Mouse (Mus musculus) 3T3-L1 (cell line): ENCODE data around the gene Gm45062.
"Not testable (repeated sequence)": the region's sequence is repeated elsewhere in the genome, so short reads cannot be mapped to it uniquely, and the experiment has no call there.

ENCODE experiments used
- DNase-seq: peaks from one replicate; pipeline ENCODE4 v3.0.0-alpha.2; 2015; ENCODE audit warnings: low read depth, low spot score

Gene Gm45062

DNA sequence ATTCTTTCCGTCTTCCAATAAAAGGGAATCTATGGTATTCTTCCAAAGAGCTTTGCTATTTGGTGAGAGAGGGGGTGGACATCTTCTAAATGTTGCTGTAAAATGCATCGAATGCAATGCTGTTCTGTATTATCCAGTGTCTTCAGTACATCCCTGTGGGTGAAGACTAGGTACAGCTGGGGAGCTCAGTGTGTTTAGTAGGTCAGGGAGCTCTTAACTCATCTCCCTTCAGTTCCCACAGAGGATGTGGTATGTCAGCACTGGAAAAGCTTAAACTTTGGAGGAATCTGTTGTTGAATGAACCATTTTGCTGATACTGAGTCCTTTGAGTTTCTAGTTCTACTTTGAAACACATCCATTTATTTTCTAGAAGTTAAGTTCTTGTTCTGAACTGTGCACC, 53.3 kb downstream of the Gm45062 start:
- no peak for DNase-seq

DNA sequence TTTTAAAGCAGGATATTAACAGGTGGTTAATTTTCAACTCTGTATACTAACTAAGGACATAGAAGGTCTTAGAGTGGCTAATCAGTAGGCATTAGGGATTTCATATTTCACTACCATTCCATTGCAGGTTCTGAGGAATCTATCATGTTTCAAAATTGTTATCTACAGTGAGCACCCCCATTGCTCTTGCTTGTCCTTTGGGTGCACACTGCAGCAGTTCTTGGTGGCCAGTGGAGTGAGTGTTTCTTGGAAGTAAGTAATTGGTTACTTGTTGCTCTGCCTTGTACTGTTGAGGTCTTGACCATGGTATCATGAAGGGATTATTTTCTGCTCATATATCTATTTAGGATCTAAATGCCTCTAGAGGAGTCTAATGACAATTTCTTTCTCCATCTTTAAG, 57.0 kb downstream of the Gm45062 start:
- DNase-seq = no peak

DNA sequence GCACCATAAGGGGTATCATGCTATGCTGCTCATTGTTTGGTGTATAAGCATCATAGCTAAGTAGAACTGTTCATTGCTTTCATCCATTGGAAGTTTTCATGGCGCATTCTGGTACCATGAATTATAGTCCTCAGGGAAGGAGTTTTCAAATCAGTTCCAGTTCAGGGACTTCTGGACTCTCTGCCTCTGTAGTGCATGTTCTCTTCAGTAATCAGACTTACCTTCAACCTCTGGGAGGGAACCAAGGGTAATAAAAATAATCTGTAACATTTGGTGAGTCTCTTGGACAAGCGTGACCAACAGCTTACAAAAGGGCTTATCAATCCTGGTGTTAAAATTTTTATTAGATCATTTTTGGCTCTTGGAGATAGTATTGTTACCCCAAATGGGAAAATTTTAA, 60.3 kb downstream of the Gm45062 start:
- no peak for DNase-seq

DNA sequence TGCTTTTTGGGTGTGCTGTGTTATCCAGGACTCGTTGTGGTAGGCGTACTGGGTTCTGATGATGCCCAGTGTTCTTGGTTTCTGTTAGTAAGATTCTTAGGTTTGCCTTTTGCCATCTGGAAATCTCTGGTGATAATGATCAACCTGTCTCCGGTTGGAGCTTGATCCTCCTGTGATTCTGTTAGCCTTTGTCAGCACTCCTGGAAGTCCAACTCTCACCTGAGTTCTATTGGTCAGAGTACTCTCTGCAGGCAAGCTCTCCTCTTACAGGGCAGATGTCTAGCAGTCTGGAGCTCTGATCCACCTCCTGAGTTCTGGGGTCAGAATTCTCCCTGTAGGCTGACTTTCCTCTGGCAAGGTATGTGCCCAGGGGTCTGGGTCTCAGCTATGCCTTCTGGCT, 72.2 kb downstream of the Gm45062 start:
- DNase-seq = not testable (repeated sequence)

DNA sequence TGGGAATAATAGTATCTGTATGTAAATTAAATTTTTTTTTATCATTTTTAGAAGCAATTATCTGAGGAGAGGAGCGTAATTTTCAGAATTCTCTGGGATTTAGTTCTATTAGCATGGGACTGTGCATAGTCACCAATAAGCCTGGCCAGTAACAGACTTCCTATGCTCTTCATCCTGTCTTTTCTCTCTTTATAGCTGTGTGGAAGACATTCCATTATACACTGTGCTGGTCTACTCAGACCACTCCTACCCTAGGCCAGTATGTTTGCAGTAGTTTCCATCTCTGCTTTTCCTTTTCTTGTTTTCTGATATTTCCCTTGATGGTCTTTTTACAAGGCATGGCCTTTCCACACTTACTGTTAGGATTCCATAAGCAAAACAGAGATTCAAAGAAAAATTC, 74.1 kb downstream of the Gm45062 start:
- DNase-seq = no peak

DNA sequence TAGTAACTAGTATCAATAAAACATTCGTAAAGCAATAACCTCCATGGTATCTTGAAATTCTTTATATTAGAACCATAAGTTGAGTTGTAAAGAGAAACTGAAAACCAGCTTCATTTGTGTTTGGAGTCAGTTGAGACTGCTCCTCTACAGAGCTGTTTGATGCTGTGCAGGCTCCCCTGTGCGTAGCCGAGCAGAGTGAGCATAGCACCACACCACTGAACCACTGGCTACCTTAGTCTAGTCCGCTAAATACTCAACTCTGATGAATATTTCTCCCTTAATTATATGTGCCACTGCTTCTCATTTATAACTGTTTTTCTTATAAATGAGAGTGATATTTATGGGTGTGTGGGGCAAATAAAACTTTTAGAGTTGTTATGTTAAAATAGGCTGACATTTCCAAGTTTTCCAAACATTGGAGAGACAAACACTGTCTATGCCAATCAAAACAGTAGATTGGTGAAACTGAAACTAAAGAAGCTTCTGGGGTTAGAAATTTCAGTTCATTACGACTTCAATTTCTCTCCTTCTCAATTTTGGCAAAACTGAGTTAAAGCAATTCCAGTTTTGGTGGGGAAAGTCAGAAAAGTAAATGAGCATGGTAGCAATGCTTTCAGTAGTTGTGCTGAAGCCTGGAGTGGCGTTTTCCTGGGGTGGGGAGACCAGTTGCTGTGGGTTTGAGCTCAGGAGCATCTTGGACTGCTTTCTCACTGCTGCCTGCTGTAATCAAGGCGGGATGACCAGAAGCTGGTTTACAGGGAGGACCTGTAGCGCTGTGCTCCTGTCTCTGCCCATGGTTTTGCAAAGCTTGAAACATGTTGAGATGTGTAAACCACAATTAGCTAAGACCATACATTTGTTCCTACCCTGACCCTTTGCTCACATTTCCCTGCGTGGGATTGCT, 77.5 kb downstream of the Gm45062 start:
- no peak for DNase-seq

DNA sequence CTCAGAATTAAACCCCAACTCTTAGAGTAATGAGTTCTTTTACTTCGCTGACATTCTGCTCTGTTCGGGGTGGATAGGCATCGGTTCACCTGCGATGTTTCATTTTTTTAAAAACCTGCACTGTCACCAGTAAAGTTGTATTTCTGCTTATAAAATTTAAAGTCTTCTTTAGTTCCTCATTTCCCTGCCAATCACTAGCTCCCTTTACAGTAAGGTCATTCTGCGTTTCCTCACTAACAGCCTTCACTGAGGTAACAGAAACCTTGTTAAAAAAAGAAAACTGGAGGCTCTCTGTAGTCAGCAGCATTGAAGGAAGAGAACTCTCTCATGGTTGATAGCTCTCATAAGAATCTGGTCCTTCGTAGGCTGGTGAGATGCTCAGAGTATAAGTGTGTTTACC, 80.2 kb downstream of the Gm45062 start:
- no peak for DNase-seq

DNA sequence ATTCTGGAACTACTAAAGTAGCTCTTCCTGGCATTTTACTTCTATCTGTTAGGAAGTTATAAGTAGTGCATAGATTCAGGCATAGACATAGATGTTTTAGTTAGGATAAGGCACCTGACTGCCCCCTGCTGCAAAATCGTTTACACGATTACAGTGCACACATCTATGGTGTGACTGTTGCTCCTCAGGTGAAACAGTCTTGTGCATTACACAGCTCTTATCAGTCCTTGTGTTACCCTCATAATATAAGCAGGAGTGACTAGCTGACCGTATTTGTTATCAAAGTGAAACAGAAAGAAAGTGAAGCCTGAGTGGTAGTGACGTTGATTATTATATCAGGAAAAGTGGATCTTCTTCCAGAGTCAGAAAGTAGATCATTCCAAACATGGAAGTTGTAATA, 84.0 kb downstream of the Gm45062 start:
- no peak for DNase-seq

DNA sequence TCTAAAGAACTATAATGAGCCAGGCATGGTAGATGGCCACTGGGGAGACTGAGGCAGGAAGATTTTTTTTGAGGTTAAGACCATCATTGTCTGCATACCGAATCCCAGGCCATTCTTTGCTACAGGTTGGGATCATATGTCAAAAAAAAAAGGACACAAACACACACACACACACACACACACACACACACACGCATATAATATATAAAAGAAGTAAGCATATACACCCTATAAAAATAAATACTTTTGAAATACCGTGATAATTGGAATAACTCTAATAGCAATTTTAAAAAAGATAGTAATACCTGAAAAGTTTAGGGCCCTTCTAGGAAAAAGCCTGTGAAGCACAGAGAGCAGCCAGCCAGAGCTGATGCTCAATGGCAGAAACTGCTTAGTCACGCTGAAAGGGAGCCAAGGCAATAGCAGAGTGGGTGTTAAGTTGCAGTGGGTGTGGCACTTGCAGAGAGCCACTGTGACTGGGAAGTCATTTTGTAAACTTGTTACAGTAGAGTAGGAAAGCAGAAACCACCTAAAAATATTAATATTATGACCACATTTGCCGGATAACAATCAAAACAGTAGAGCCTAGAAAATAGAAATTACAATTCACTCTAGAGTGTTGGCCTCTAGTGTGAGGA, 86.1 kb downstream of the Gm45062 start:
- peak; percentile 99 for DNase-seq

DNA sequence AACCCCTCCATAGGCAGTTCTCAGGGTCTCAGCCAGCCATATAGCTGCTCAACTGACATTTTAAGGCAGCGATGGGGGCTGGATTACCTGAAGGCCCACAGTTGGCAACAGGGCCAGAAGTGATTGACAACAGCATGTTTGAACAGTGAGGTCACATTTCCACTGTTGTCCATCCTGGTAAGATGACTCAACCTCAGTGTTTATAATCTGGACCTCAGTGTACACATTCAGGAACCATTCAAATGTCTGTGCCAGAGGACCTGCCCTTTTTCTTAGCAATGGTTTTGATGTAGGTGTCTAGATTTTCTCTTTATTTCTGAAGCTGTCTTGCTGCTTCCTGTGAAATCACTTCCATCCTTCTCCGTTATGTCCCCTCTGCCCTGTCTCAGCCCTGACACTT, 87.9 kb downstream of the Gm45062 start:
- DNase-seq = peak; percentile 84

DNA sequence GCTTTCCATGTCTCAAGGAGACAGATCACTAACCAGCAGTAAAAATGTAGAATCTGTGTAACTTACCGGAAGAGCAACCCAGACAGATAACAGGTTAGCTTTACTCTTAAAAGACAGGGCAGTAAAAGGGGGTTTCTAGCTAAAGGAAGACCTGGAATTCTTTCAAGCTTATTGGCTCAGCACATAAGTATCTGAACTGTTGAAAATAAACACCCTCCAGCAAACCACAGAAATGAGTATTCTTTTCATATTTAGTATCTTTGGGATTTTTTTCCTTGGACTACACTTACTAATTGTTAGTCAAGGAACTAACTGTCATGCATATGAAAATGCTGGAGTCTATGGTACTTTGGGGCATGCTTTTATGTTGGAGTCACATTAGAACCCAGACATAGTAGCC, 89.1 kb downstream of the Gm45062 start:
- DNase-seq = peak; percentile 55

DNA sequence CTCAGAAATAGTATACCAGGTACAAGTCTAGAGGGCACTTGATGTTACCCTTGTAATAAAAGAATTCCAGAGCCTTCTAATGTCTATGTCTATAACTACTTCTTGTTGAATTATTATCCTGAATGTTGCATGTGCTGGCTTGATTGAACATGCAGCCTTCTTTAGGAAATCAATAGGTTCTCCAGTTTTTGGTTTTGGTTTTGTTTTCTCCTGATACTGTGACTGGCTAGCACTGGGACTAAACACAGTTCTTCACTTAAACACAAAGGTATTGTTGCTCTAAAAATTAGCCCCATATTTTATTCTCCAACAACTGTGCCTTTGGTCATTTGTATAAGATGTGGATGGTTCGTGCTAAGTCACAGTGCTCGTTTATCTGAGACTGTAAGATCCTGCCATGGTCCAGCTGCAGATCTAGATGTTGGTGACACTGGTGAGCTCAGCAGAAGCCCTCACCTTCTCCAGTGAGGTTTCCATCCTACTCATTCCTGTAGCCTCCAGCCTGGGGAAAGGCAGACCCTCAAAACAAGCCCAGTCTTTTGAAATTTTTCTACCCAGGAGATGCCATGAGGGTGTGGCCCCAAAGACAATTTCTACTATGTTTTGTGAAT, 89.9 kb downstream of the Gm45062 start:
- no peak for DNase-seq

DNA sequence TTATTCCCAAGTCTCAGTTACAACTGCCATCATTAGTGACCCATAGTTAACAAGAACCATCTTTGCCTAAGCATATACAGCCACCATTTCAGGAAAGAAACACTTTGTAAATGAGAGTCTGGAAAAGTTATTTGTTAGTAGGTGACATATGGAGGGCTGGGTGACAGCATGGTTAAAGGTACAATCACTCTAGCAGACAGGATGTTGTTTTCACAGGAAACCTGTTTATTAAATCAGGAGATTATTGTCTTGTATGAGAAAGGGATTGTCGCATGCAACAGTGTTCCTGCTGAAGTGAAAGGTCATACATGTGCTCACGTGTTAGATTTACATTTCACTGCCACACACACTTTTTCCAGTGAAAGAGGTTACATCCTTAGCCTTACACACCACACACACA, 92.3 kb downstream of the Gm45062 start:
- DNase-seq = no peak

DNA sequence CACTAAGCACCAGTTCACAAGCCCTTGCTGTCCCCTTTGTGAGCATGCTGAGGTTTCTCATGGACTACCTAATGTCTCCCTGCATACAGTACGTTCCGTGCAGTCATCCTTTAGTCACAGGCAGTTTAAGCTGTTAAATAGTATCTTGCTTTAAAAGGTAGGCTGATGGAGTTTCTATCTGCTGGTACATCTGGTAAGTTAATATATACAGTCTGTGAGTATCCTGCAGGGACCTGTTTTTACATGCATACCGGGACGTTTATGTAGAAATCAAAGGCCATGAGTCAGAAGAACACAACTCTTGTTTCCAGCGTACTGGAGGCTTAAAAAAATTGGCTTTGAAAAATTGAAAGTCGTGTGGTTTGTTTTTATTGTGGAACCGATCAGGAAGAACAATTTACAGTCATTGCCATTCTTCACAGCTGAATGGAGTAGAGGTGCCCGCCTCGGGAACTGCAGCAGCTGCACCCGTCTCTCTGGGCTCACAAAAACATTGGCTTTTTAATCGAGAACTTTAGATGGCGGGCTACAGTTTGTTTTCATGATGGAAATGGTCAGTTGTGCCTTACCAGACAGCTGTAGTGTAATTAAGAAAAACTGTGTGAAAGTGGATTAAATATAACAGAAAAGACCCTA, 93.4 kb downstream of the Gm45062 start:
- peak; percentile 74 for DNase-seq

DNA sequence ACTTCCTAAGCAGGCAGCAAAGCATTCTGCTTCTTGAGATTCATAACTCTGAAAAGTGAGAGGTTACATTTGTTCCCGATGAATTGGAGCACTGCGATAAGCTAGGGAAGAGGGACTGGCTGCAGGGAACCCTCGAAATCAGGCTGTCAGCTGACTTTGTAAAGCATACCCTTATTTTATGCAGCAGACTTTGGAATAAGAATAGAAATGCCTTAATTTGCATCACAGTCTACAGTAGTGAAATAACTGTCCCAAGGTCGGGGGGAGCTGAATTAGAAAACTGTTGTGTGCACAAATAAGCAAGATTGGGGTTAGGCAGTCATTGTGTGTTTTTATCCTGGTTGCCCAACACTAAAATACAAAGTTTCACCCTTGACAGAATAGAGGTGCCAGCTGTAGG, 94.2 kb downstream of the Gm45062 start:
- no peak for DNase-seq

DNA sequence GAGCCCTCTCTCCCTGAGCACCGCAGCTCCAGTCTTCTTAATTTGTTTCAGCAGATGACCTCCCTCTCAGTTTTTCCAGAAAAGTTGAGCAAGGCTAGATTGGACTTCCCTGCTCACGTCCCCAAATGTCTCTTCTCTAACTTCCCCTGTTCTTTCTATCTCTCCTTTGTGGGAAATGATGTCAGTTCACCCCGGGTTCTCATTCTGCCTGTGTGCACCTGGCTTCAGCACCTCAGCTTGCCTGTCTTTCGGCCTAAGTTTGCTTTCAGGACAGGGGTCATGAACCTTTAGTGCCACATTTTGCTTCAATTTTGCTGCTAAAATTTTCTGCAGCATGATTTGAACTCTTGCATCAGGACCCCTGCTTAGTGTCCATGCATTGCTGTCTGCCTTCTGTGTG, 95.6 kb downstream of the Gm45062 start:
- no peak for DNase-seq

DNA sequence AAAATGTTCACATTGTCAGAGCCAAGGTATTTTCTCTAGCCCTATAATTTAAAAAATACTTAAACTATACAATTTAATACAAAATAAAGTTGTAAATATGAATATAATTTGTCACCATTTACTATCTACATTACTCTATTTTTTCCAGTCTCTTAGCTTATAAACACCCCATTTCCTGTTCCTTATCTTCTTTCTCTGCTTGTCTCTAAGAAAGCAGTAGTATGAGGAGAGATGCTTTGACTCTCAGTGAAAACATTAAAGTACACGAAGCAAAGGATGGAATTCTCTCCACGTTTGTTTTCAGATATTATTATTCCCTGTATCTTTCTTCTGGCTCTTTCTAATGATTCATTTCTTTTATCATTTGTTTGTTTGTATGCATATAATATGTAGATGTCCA, 99.0 kb downstream of the Gm45062 start:
- no peak for DNase-seq

DNA sequence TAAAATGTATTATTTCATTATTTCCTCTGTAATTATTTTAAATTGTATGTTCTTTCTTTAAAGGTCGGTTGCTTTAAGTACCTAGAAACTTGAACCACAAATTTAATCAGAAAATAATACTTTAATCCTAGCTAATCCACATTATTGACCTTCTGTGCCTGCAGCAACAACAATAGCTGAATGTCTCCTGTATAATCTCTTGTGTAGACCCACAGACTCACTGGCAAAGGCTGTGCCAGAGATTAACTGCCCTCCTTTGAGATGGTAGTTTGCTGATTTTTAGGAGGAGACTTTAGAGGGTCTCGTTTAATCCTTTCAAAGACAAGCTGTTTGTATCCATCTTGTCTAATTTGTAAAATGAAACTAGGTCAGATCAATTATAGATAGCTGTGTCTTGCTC, 99.5 kb downstream of the Gm45062 start:
- no peak for DNase-seq

DNA sequence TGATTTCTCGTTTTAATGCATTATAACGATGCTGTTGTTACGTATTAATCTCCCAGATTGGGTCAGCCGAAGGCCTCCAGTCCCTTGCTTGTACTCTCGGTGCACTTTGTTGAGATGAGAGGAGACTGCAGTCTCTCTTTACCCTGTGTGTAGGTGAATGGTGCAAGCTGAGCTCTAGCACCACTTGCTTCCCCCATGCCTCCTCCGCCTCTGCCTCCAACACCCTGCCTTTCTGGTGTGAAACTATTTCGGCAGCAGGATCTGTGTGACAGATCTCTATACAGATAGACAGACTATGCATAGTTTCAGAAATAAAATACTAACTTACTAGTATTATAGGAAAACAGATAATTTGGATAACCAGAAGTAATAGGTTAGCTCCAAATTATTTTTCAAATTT, 101.6 kb downstream of the Gm45062 start:
- DNase-seq = no peak

DNA sequence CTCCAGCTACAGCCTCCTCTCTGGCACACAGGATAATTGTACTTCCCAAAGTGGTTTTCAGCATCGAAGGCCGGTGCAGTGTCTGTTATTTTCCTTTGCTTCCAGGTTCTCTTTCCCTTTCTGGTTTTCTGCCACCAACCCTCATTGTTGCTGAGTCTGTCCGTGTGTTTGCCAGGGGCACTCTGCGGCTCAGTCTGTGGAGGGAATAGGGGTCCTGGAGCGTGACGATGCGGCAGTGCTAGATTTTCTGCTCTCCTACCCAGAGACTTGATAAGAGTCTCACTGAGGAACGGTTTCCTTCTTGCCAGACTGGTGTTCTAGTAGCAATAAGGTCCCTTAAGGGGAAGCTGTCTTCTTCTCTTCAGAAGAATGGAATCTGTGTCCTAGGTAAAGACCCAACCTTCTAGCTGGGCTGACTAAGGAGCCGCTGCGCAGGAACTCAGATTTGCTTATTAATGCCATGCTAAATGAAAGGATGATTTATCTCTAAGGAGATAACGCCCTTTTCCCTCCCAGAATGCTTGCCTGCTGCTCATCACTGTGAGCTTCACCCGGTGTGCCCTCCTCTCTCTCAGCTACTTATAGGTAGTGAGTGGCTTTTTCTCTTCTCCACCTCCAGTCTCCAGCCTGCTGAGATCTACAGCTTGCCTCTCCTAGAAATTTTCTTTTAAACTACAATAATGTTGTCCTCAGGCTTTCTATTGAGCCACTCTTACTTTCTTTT, 104.9 kb downstream of the Gm45062 start:
- DNase-seq = no peak

DNA sequence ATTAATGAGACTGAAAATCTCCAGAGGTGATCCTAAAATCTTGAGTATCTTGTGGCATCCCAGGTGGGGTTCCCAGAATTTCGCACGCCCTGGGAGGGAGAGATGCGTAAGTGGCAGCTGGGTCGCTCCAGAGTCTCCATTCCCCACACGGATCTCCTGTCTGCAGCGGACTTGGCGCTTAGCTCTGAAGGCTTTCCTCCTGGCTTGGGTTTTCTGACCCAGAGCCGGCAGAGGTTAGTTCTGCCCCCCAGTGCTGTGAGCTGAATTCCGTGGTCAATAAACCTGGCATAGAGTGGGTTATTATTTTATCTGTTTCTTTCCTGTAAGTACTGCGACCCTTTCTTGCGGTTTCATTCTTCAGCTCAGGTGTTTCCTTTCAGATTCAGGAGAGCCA, 105.5 kb downstream of the Gm45062 start:
- no peak for DNase-seq

DNA sequence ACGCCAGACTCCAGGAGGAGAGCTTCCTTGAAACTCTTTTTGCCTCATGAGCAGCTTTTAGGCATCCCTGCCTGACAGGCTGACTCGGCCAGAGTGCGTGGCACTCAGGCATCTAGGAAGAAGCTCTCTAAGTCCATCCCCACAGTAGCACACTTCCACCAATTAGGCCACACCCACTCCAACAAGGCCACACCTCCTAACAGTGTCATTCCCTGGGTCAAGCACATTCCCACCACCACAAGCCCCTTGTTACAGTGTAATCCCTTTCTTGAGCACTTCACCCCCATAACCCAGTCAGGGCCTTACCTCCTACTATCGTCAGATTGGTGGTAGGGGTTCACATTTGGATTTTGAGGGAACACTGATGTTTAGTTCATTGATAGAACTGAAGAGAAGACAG, 108.4 kb downstream of the Gm45062 start:
- DNase-seq = no peak
